Mouse (Mus musculus) lung, postnatal 0 days (tissue): ENCODE data around the gene Cul4a.

Source experiments
- CTCF ChIP-seq: IDR thresholded peaks from 2 replicates; pipeline ENCODE4 v1.5.1; 2016; ENCODE audit warnings: antibody characterized with exemption, mild to moderate bottlenecking
- EP300 ChIP-seq: IDR thresholded peaks from 2 replicates; pipeline ENCODE4 v1.6.1; 2016; ENCODE audit warnings: antibody characterized with exemption, mild to moderate bottlenecking, control low read depth

GRCm38 (mm10) chr8:13149287-13149686 lies 43.9 kb downstream of the Cul4a start:
- TF ChIP-seq EP300: no peak
- TF ChIP-seq CTCF: peak; percentile 30
